Mouse (Mus musculus) MEL (cell line): ENCODE results near the gene Ppp2r5d. TPM values are rescaled to one million over a fixed set of nuclear protein-coding genes. Genes with fewer than 3 reads are reported as not detected.

Source experiments
- DNase-seq: peaks from one replicate; pipeline ENCODE4 v3.0.0; 2011; ENCODE audit warnings: low read depth, low spot score
- H3K27ac ChIP-seq: 2 replicates; pipeline ENCODE4 v1.5.1; 2012; ENCODE audit warnings: low read depth, mild to moderate bottlenecking, control low read depth, low read length, moderate library complexity; ENCODE audit not compliant: control insufficient read depth
- H3K27me3 ChIP-seq, 2 experiments: fragments of 150-350 bp in 1 of 2; sonication (generic) in 1 of 2; 2 replicates each; pipeline ENCODE4 v1.6.1; 2012; ENCODE audit warnings: low read length in 2 of 2, mild to moderate bottlenecking in 2 of 2, improper control_type of control experiment in 1 of 2, moderate library complexity in 1 of 2; ENCODE audit not compliant: insufficient read depth in 2 of 2, control insufficient read depth in 1 of 2
- H3K36me3 ChIP-seq, 2 experiments: 2 replicates each; pipeline ENCODE4 v1.6.1; 2012 to 2014; ENCODE audit warnings: low read length in 2 of 2, improper control_type of control experiment in 1 of 2, inconsistent platforms in 1 of 2, mild to moderate bottlenecking in 1 of 2; ENCODE audit not compliant: insufficient read depth in 2 of 2, control insufficient read depth in 1 of 2
- H3K4me1 ChIP-seq, 2 experiments: fragments of 150-350 bp in 1 of 2; sonication (generic) in 1 of 2; 2 replicates each; pipeline ENCODE4 v1.6.1; 2012; ENCODE audit warnings: low read length in 2 of 2, improper control_type of control experiment in 1 of 2, mild to moderate bottlenecking in 1 of 2; ENCODE audit not compliant: insufficient read depth in 2 of 2, control insufficient read depth in 1 of 2
- H3K4me3 ChIP-seq, 2 experiments: fragments of 150-350 bp in 1 of 2; sonication (generic) in 1 of 2; 2 replicates each; pipeline ENCODE4 v1.5.1; 2012; ENCODE audit warnings: low read depth in 2 of 2, low read length in 2 of 2, mild to moderate bottlenecking in 2 of 2, moderate library complexity in 2 of 2, control low read depth in 1 of 2, improper control_type of control experiment in 1 of 2; ENCODE audit not compliant: control insufficient read depth in 1 of 2, insufficient read depth in 1 of 2
- H3K79me2 ChIP-seq: 2 replicates; pipeline ENCODE4 v1.6.1; 2012; ENCODE audit warnings: mild to moderate bottlenecking, low read length, moderate library complexity; ENCODE audit not compliant: control insufficient read depth, poor library complexity, insufficient read depth
- H3K9ac ChIP-seq: 2 replicates; pipeline ENCODE4 v1.6.1; 2012; ENCODE audit warnings: low read depth, mild to moderate bottlenecking, control low read depth, low read length, moderate library complexity; ENCODE audit not compliant: control insufficient read depth, poor library complexity, severe bottlenecking
- H3K9me3 ChIP-seq: fragments of 150-350 bp; sonication (generic); replicated peaks from 2 replicates; pipeline ENCODE4 v1.6.1; 2012; ENCODE audit warnings: mild to moderate bottlenecking, low read length, improper control_type of control experiment, moderate library complexity; ENCODE audit not compliant: insufficient read depth
- BHLHE40 ChIP-seq: IDR thresholded peaks from 2 replicates; pipeline ENCODE4 v1.6.1; 2012; ENCODE audit warnings: low read depth, mild to moderate bottlenecking, inconsistent platforms, low read length, improper control_type of control experiment, borderline replicate concordance
- CHD1 ChIP-seq: IDR thresholded peaks from 2 replicates; pipeline ENCODE4 v1.6.1; 2012; ENCODE audit warnings: low read depth, mild to moderate bottlenecking, inconsistent platforms, low read length, improper control_type of control experiment
- CHD2 ChIP-seq: IDR thresholded peaks from 2 replicates; pipeline ENCODE4 v1.6.1; 2011; ENCODE audit warnings: low read length, improper control_type of control experiment
- CTCF ChIP-seq, 3 experiments: IDR thresholded peaks in 2 of 3; conservative IDR thresholded peaks in 1 of 3; 2 replicates each; pipeline ENCODE4 v1.5.1; 2011 to 2012; ENCODE audit warnings: low read length in 3 of 3, low read depth in 2 of 3, mild to moderate bottlenecking in 2 of 3, improper control_type of control experiment in 1 of 3, inconsistent platforms in 1 of 3, mixed read lengths in 1 of 3, moderate library complexity in 1 of 3; ENCODE audit not compliant: control insufficient read depth in 1 of 3, insufficient read depth in 1 of 3, poor library complexity in 1 of 3, severe bottlenecking in 1 of 3
- E2F4 ChIP-seq: IDR thresholded peaks from 2 replicates; pipeline ENCODE4 v1.6.1; 2011; ENCODE audit warnings: low read depth, low read length, improper control_type of control experiment, borderline replicate concordance
- EP300 ChIP-seq, 2 experiments: IDR thresholded peaks; 2 replicates each; pipeline ENCODE4 v1.6.1; 2011; ENCODE audit warnings: improper control_type of control experiment in 2 of 2, low read length in 2 of 2, low read depth in 1 of 2, mild to moderate bottlenecking in 1 of 2
- ETS1 ChIP-seq: IDR thresholded peaks from 2 replicates; pipeline ENCODE4 v1.6.1; 2012; ENCODE audit warnings: low read depth, mild to moderate bottlenecking, inconsistent platforms, low read length, improper control_type of control experiment, moderate library complexity
- GABPA ChIP-seq: IDR thresholded peaks from 2 replicates; pipeline ENCODE4 v1.6.1; 2012; ENCODE audit warnings: low read depth, mild to moderate bottlenecking, inconsistent platforms, low read length, improper control_type of control experiment, moderate library complexity
- HCFC1 ChIP-seq: IDR thresholded peaks from 2 replicates; pipeline ENCODE4 v1.6.1; 2012; ENCODE audit warnings: low read depth, mild to moderate bottlenecking, inconsistent platforms, low read length, improper control_type of control experiment, moderate library complexity
- MAFK ChIP-seq: IDR thresholded peaks from 2 replicates; pipeline ENCODE4 v1.6.1; 2011; ENCODE audit warnings: low read depth, mild to moderate bottlenecking, low read length, improper control_type of control experiment, borderline replicate concordance
- NELFE ChIP-seq: IDR thresholded peaks from 2 replicates; pipeline ENCODE4 v1.6.1; 2011; ENCODE audit warnings: low read depth, low read length, improper control_type of control experiment
- POLR2A ChIP-seq, 2 experiments: IDR thresholded peaks; 2 replicates each; pipeline ENCODE4 v1.6.1; 2011 to 2012; ENCODE audit warnings: low read length in 2 of 2, mild to moderate bottlenecking in 2 of 2, control low read depth in 1 of 2, improper control_type of control experiment in 1 of 2, low read depth in 1 of 2, moderate library complexity in 1 of 2; ENCODE audit not compliant: control insufficient read depth in 1 of 2, insufficient read depth in 1 of 2, poor library complexity in 1 of 2
- POLR2AphosphoS2 ChIP-seq: IDR thresholded peaks from 2 replicates; pipeline ENCODE4 v1.6.1; 2011; ENCODE audit warnings: low read length, improper control_type of control experiment
- POLR2AphosphoS5 ChIP-seq: IDR thresholded peaks from 2 replicates; pipeline ENCODE4 v1.6.1; 2012; ENCODE audit warnings: low read depth, borderline replicate concordance, mild to moderate bottlenecking, inconsistent platforms, low read length, moderate library complexity, mixed read lengths
- RAD21 ChIP-seq: IDR thresholded peaks from 2 replicates; pipeline ENCODE4 v1.6.1; 2011; ENCODE audit warnings: mild to moderate bottlenecking, low read depth, low read length, improper control_type of control experiment
- RCOR1 ChIP-seq: IDR thresholded peaks from 2 replicates; pipeline ENCODE4 v1.6.1; 2012; ENCODE audit warnings: low read depth, mild to moderate bottlenecking, inconsistent platforms, low read length, improper control_type of control experiment
- TCF12 ChIP-seq: IDR thresholded peaks from 2 replicates; pipeline ENCODE4 v1.6.1; 2014; ENCODE audit warnings: low read depth, mild to moderate bottlenecking, inconsistent platforms, low read length, improper control_type of control experiment, moderate library complexity
- UBTF ChIP-seq: IDR thresholded peaks from 2 replicates; pipeline ENCODE4 v1.6.1; 2012; ENCODE audit warnings: low read depth, mild to moderate bottlenecking, inconsistent platforms, low read length, improper control_type of control experiment, moderate library complexity, borderline replicate concordance; ENCODE audit not compliant: insufficient read depth
- USF1 ChIP-seq: IDR thresholded peaks from 2 replicates; pipeline ENCODE4 v1.6.1; 2014; ENCODE audit warnings: low read depth, mild to moderate bottlenecking, inconsistent platforms, low read length, improper control_type of control experiment, moderate library complexity
- USF2 ChIP-seq, 2 experiments: IDR thresholded peaks; 2 replicates each; pipeline ENCODE4 v1.6.1; 2011 to 2012; ENCODE audit warnings: improper control_type of control experiment in 2 of 2, low read length in 2 of 2, borderline replicate concordance in 1 of 2, inconsistent platforms in 1 of 2, low read depth in 1 of 2, mild to moderate bottlenecking in 1 of 2; ENCODE audit not compliant: insufficient read depth in 1 of 2
- ZC3H11A ChIP-seq: IDR thresholded peaks from 2 replicates; pipeline ENCODE4 v1.6.1; 2012; ENCODE audit warnings: low read depth, mild to moderate bottlenecking, inconsistent platforms, low read length, improper control_type of control experiment
- ZKSCAN1 ChIP-seq: IDR thresholded peaks from 2 replicates; pipeline ENCODE4 v1.6.1; 2012; ENCODE audit warnings: low read depth, mild to moderate bottlenecking, inconsistent platforms, low read length, improper control_type of control experiment, moderate library complexity
- ZMIZ1 ChIP-seq: IDR thresholded peaks from 2 replicates; pipeline ENCODE4 v1.6.1; 2012; ENCODE audit warnings: low read depth, mild to moderate bottlenecking, inconsistent platforms, low read length, improper control_type of control experiment, moderate library complexity
- polyA plus RNA-seq, 2 experiments: library from polyadenylated mRNA; stranded (reverse) in 1 of 2; unstranded in 1 of 2; fragments of >175 nt in 1 of 2; fragments of >200 nt in 1 of 2; gene quantifications; 2 replicates each; pipeline versions ENCODE4 v1.2.1 to v1.2.4; 2012; ENCODE audit warnings: low replicate concordance in 2 of 2, low read depth in 1 of 2; ENCODE audit not compliant: insufficient read length in 2 of 2, insufficient read depth in 1 of 2, missing spikeins in 1 of 2
- total RNA-seq: library from RNA; depleted of rRNA; stranded (reverse); fragments of 300-350 nt; gene quantifications from 2 replicates; pipeline ENCODE4 v1.2.3, GENCODE M21; 2012

Gene Ppp2r5d
- total and polyA plus RNA-seq, 3 experiments: 47.6 to 82.9 (median 80.4) TPM

DNA sequence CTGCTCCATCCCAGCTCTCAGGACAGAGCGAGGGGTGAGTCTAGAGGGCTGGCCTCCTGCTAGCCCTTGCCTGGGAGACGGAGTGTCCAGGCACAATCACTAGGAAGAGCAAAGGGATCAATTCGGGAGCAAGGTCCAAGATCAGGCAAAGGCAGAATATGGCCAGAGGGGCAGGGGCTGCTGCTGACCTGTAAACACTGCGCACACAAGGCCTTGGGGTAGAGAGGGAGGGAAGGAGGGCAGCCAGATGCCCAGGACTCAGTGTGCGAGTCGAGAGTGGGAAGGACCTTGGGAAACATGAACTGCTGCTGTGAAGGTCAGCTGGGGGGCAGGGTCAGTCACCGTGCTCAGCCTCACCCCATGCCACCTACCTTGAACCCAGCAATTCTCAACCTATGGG is 30.4 kb upstream of the Ppp2r5d start:
- TF ChIP-seq ZC3H11A (no peak), NELFE (no peak), RAD21 (no peak), POLR2AphosphoS2 (no peak), CHD1 (no peak), USF1 (no peak), ZKSCAN1 (no peak), MAFK (no peak)
- Histone ChIP-seq H3K27me3 (no peaks in the 10 kb centered on the region), H3K79me2 (no peaks in the 10 kb centered on the region), H3K9ac (no peak overlapping the region), H3K4me3 (no peak overlapping the region), H3K4me1 (no peaks in the 10 kb centered on the region), H3K9me3 (no peaks in the 10 kb centered on the region), H3K27ac (no peak overlapping the region), H3K36me3 (no peaks in the 10 kb centered on the region; a peak in 2 of 4 replicates)
- DNase-seq: no peak

DNA sequence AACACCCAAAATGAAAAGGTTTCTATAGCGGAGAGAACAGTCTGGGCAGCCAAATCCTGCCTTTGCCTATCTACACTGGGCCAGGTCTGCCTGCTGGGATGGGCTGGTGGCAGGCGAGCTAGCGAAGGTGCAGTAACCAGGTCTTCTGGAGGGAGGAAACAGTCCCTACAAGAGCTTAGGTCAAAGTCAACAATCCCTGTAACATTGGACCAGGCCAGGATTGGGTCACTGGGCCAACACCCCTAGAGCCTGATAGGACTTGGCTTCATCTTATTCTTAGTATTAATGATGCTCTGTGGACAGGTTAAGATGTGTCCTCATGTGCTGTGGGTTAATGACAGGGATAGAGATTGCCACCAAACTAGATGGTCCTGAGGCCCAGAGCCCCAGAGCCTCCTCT is 29.1 kb upstream of the Ppp2r5d start:
- no peaks in the 10 kb centered on the region for H3K4me1 ChIP-seq
- H3K9me3 ChIP-seq: no peaks in the 10 kb centered on the region
- H3K9ac ChIP-seq: no peak overlapping the region
- no peak overlapping the region for H3K4me3 ChIP-seq
- H3K27me3 ChIP-seq: no peaks in the 10 kb centered on the region
- no peaks in the 10 kb centered on the region; a peak in 2 of 4 replicates for H3K36me3 ChIP-seq
- H3K79me2 ChIP-seq: no peaks in the 10 kb centered on the region
- no peak overlapping the region for H3K27ac ChIP-seq
- DNase-seq: no peak
- TF ChIP-seq EP300 (IDR thresholded peaks at IDR 0.05; ENCODE audit: low read depth in 1 of 2, low read length in 2 of 2): no peak
- TF ChIP-seq ZMIZ1: no peak
- no peak for TF ChIP-seq E2F4
- no peak for TF ChIP-seq POLR2AphosphoS2
- no peak for TF ChIP-seq RAD21
- no peak for TF ChIP-seq HCFC1
- TF ChIP-seq UBTF: no peak
- TF ChIP-seq CHD2: no peak
- no peak for TF ChIP-seq BHLHE40
- TF ChIP-seq ETS1: no peak
- no peak for TF ChIP-seq USF2 (IDR thresholded peaks at IDR 0.05; ENCODE audit: borderline replicate concordance in 1 of 2, insufficient read depth in 1 of 2, low read depth in 1 of 2, low read length in 2 of 2)
- no peak for TF ChIP-seq USF1
- TF ChIP-seq POLR2A (IDR thresholded peaks at IDR 0.05; ENCODE audit: control insufficient read depth in 1 of 2, insufficient read depth in 1 of 2, low read depth in 1 of 2, low read length in 2 of 2, poor library complexity in 1 of 2): no peak
- TF ChIP-seq TCF12: no peak
- TF ChIP-seq GABPA: no peak
- no peak for TF ChIP-seq POLR2AphosphoS5
- TF ChIP-seq CTCF (IDR thresholded peaks at IDR 0.05 in 2 of 3, conservative IDR thresholded peaks at IDR 0.05 in 1 of 3; ENCODE audit: control insufficient read depth in 1 of 3, insufficient read depth in 1 of 3, low read depth in 2 of 3, low read length in 3 of 3, poor library complexity in 1 of 3, severe bottlenecking in 1 of 3): no peak
- no peak for TF ChIP-seq RCOR1
